Mouse (Mus musculus): ENCODE results near the gene Fzd7. TPM values are rescaled to one million over a fixed set of nuclear protein-coding genes. Genes with fewer than 3 reads are reported as not detected.
"Not testable (repeated sequence)": the region's sequence is repeated elsewhere in the genome, so short reads cannot be mapped to it uniquely, and the experiment has no call there.

Gene Fzd7
- polyA plus RNA-seq, 1 experiment from 2014 or later = 10.8 TPM

DNA sequence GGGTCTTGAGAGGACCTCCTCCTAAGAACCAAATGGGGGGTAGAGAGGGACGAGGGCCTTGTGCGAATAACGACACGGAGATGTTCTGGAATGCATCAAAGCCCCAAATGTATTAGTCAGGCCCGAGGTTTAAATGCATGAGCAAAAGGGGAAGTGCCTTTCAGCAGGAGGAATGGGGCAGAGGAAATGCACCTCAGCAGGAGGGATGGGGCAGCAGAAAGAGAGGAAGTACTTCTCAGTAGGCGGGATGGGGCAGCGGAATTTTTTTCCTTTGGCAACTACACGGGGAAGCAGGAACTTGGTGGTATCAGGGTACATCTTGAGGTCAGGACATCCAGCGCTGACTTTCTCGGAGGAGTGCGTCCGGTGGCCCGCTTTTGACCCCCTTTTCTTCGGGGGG is 39.5 kb upstream of the Fzd7 start:
- ATAC-seq (replicated peaks; ENCODE audit: low FRiP score, low TSS enrichment, low read depth); H3K4me3 ChIP-seq (ENCODE audit: low read depth, low read length); H3K4me1 ChIP-seq (replicated peaks; ENCODE audit: control insufficient read depth, insufficient read depth, low read length); DNase-seq (ENCODE audit: low spot score); H3K27ac ChIP-seq (ENCODE audit: low read depth); H3K9me3 ChIP-seq (ENCODE audit: control insufficient read depth, low read length); H3K27me3 ChIP-seq (replicated peaks; ENCODE audit: control insufficient read depth, insufficient read depth, low read length); H3K4me2 ChIP-seq (ENCODE audit: low read length); H3K36me3 ChIP-seq (ENCODE audit: control insufficient read depth, insufficient read depth, low read length); H3K9ac ChIP-seq (ENCODE audit: low read length): not testable (repeated sequence)
- 92% methylated on average over 14 of the region's 14 CpGs for WGBS

DNA sequence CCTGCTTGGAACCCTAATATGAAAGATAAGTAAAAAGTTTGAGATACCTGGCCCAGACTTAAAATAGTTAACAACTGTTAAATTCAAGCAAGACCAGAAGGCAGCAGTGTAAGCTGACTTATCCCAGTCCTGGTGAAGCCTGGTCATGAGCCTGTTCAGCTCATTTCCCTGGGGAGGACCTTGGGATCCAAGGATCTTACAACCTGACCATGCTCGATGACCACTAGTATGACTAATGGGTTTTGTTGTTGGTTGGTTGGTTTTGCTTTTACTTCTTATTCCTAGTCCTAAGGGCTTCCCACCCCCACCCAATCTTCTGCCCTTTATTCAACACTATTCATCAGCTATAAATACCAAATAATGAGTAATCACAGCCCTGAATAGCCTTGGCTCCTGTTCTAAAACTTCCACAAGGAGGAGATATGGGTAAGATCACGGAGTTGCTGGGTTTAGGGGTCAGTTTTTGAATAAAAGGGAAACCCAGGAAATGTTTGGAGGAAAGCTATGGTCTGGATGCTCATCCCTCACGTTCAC is 38.0 kb upstream of the Fzd7 start:
- no peak overlapping the region for H3K4me2 ChIP-seq (ENCODE audit: low read length)
- no peak overlapping the region for H3K27ac ChIP-seq (ENCODE audit: low read depth)
- no peaks in the 10 kb centered on the region for H3K36me3 ChIP-seq (ENCODE audit: control insufficient read depth, insufficient read depth, low read length)
- H3K27me3 ChIP-seq (replicated peaks; ENCODE audit: control insufficient read depth, insufficient read depth, low read length) = no peaks in the 10 kb centered on the region
- H3K9ac ChIP-seq (ENCODE audit: low read length) = no peak overlapping the region
- H3K9me3 ChIP-seq (ENCODE audit: control insufficient read depth, low read length) = no peaks in the 10 kb centered on the region
- H3K4me3 ChIP-seq (ENCODE audit: low read depth, low read length) = no peak overlapping the region
- peaks cover 4% of the 10 kb centered on the region for H3K4me1 ChIP-seq (replicated peaks; ENCODE audit: control insufficient read depth, insufficient read depth, low read length)
- 82% methylated on average over 3 of the region's 3 CpGs for WGBS
- DNase-seq (ENCODE audit: low spot score) (no peak), ATAC-seq (replicated peaks; ENCODE audit: low FRiP score, low TSS enrichment, low read depth) (no peak)

DNA sequence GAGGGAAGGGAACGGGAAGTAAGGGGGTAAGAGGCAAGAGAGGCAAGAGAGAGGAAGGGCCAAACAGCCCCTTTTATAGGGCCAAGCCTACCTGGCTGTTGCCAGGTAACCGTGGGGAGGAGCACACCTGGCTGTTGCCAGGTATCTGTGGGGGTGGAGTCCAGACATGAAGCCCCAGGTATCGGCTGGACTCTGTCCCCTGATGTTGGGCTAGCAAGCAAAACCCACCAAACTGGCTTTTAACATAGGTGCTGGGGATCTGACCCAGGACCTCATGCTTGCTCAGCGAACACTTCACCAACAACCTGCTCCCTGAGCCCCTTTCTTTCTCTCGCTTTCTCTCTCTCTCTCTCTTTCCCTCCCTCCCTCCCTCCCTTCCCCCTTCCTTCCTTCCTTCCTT is 37.0 kb upstream of the Fzd7 start:
- Histone ChIP-seq H3K27me3 (replicated peaks; ENCODE audit: control insufficient read depth, insufficient read depth, low read length) (no peaks in the 10 kb centered on the region), H3K4me1 (replicated peaks; ENCODE audit: control insufficient read depth, insufficient read depth, low read length) (peaks cover 15% of the 10 kb centered on the region), H3K4me2 (ENCODE audit: low read length) (no peak overlapping the region), H3K9me3 (ENCODE audit: control insufficient read depth, low read length) (no peaks in the 10 kb centered on the region), H3K27ac (ENCODE audit: low read depth) (no peak overlapping the region), H3K9ac (ENCODE audit: low read length) (no peak overlapping the region), H3K36me3 (ENCODE audit: control insufficient read depth, insufficient read depth, low read length) (no peaks in the 10 kb centered on the region), H3K4me3 (ENCODE audit: low read depth, low read length) (no peak overlapping the region)
- ATAC-seq (replicated peaks; ENCODE audit: low FRiP score, low TSS enrichment, low read depth) (no peak), DNase-seq (ENCODE audit: low spot score) (no peak)
- 69% methylated on average over 5 of the region's 5 CpGs for WGBS

DNA sequence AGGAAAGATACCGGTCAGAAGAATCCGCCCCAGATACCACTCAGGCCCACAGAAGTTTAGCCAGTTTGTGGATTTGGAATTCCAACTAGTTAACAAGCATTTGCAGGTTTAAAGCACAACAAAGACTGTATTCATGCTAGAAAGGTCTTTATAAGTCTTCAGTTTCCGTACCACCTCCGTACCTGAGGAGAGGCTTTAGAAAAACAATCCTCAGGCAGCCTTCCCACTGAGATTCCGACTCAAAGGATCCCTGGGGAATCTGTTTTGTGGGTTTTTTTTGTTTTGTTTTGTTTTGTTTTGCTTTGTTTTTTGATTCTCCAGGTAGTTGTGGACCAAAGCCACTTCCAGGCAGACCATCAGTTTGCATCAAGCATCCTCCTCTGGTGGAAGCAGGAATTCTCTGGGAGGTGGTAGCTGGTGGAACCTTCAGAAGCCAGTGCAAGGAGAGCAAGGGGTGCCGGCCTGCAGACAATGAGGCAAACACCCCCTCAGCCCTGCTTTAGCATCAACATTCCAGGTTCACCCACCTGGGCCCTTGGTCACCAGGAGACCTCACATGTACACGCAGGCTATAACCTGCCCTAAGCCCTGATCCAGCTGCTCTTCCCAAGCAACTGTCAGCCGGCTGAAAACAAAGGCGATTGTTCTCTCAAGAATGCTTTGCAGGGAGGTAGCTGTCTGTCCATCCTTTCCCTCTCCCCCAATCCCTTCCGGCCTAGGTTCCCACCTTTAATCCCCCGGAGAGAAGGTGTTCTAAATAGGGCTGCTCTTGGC is 33.5 kb upstream of the Fzd7 start:
- DNase-seq (ENCODE audit: low spot score) (no peak), ATAC-seq (replicated peaks; ENCODE audit: low FRiP score, low TSS enrichment, low read depth) (peak; percentile 20; the same call in 1 of the 2 replicates)
- H3K4me1 ChIP-seq (replicated peaks; ENCODE audit: control insufficient read depth, insufficient read depth, low read length) = peaks cover 18% of the 10 kb centered on the region
- no peak overlapping the region for H3K9ac ChIP-seq (ENCODE audit: low read length)
- H3K9me3 ChIP-seq (ENCODE audit: control insufficient read depth, low read length) = no peaks in the 10 kb centered on the region
- H3K27ac ChIP-seq (ENCODE audit: low read depth) = peak overlapping the region; percentile 73; the same call in 1 of the 2 replicates
- H3K36me3 ChIP-seq (ENCODE audit: control insufficient read depth, insufficient read depth, low read length) = no peaks in the 10 kb centered on the region
- peak overlapping the region; percentile 28 for H3K4me2 ChIP-seq (ENCODE audit: low read length)
- 58% methylated on average over 11 of the region's 11 CpGs for WGBS
- H3K4me3 ChIP-seq (ENCODE audit: low read depth, low read length) = no peak overlapping the region
- no peaks in the 10 kb centered on the region for H3K27me3 ChIP-seq (replicated peaks; ENCODE audit: control insufficient read depth, insufficient read depth, low read length)

DNA sequence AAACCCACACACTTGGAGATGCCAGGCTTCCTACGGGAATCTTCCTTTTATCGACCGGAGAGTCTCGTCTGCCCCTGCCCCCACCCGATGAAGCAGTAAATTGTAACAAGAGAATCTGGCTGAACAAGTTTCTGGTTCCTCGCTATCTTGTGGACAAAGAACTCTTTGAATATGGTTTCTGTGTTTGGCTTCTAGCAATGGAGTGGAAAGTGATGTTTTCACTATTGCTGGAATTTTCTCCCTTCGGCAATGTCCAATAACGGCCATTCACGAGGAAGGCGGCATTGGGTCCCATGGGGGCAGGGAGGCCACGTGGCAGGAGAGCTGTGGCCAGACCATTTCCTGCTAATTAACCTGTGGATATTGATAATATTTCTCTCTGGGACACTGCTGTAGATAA is 32.8 kb upstream of the Fzd7 start:
- H3K9me3 ChIP-seq (ENCODE audit: control insufficient read depth, low read length) = no peaks in the 10 kb centered on the region
- H3K36me3 ChIP-seq (ENCODE audit: control insufficient read depth, insufficient read depth, low read length) = no peaks in the 10 kb centered on the region
- 8% methylated on average over 11 of the region's 11 CpGs for WGBS
- ATAC-seq (replicated peaks; ENCODE audit: low FRiP score, low TSS enrichment, low read depth) (no peak), DNase-seq (ENCODE audit: low spot score) (peak; percentile 67)
- H3K27me3 ChIP-seq (replicated peaks; ENCODE audit: control insufficient read depth, insufficient read depth, low read length) = no peaks in the 10 kb centered on the region
- H3K27ac ChIP-seq (ENCODE audit: low read depth) = peak overlapping the region; percentile 73
- no peak overlapping the region for H3K4me3 ChIP-seq (ENCODE audit: low read depth, low read length)
- H3K4me2 ChIP-seq (ENCODE audit: low read length) = peak overlapping the region; percentile 28
- H3K4me1 ChIP-seq (replicated peaks; ENCODE audit: control insufficient read depth, insufficient read depth, low read length) = peaks cover 18% of the 10 kb centered on the region
- no peak overlapping the region for H3K9ac ChIP-seq (ENCODE audit: low read length)

DNA sequence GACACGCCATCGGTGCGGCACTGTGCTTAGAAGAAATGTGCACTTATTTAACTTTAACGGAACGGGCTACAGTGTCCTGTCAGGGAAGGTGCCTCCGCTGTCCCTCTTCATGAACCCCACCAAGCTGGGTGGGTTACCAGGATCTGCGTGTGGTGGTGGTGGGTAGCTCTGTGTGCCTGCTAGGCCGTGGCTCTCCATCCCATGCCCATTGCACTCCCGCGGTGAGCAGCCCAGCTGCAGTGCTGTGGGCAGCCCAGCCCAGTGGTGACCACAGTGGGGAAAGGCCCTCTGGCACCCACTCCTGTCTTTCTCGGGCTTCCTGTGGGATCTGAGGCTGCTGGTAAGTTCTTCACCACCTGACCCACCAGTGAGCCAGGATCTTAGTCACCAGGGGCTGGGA is 31.3 kb upstream of the Fzd7 start:
- Histone ChIP-seq H3K9ac (ENCODE audit: low read length) (no peak overlapping the region), H3K27ac (ENCODE audit: low read depth) (no peak overlapping the region), H3K9me3 (ENCODE audit: control insufficient read depth, low read length) (no peaks in the 10 kb centered on the region), H3K27me3 (replicated peaks; ENCODE audit: control insufficient read depth, insufficient read depth, low read length) (no peaks in the 10 kb centered on the region), H3K4me3 (ENCODE audit: low read depth, low read length) (no peak overlapping the region), H3K4me1 (replicated peaks; ENCODE audit: control insufficient read depth, insufficient read depth, low read length) (peaks cover 18% of the 10 kb centered on the region), H3K36me3 (ENCODE audit: control insufficient read depth, insufficient read depth, low read length) (no peaks in the 10 kb centered on the region), H3K4me2 (ENCODE audit: low read length) (no peak overlapping the region)
- WGBS = 86% methylated on average over 11 of the region's 11 CpGs
- no peak for DNase-seq (ENCODE audit: low spot score)
- ATAC-seq (replicated peaks; ENCODE audit: low FRiP score, low TSS enrichment, low read depth) = no peak

DNA sequence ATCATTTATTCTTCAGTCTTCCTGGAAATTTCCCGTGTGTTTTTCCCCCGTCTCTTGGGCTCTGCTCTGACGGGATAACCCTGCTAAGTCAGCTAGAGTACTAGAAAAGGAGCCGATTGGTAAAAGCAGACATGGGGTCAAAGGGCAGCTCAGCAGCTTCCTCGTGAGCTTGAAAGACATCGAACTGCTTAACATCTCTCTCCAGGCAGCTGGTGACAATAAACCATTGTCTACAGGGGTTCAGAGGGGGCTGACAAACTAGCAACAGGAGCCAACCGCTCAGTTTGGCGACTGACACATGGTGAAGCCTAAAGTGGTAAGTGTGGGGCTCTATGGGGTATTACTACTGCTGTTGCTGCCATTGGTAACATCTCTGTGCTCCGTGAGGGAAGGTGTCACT is 30.6 kb upstream of the Fzd7 start:
- Histone ChIP-seq H3K4me2 (ENCODE audit: low read length) (no peak overlapping the region), H3K9me3 (ENCODE audit: control insufficient read depth, low read length) (no peaks in the 10 kb centered on the region), H3K27ac (ENCODE audit: low read depth) (no peak overlapping the region), H3K36me3 (ENCODE audit: control insufficient read depth, insufficient read depth, low read length) (no peaks in the 10 kb centered on the region), H3K4me3 (ENCODE audit: low read depth, low read length) (no peak overlapping the region), H3K4me1 (replicated peaks; ENCODE audit: control insufficient read depth, insufficient read depth, low read length) (peaks cover 18% of the 10 kb centered on the region), H3K9ac (ENCODE audit: low read length) (no peak overlapping the region), H3K27me3 (replicated peaks; ENCODE audit: control insufficient read depth, insufficient read depth, low read length) (no peaks in the 10 kb centered on the region)
- WGBS = 33% methylated on average over 9 of the region's 9 CpGs
- DNase-seq (ENCODE audit: low spot score) (no peak), ATAC-seq (replicated peaks; ENCODE audit: low FRiP score, low TSS enrichment, low read depth) (no peak)

DNA sequence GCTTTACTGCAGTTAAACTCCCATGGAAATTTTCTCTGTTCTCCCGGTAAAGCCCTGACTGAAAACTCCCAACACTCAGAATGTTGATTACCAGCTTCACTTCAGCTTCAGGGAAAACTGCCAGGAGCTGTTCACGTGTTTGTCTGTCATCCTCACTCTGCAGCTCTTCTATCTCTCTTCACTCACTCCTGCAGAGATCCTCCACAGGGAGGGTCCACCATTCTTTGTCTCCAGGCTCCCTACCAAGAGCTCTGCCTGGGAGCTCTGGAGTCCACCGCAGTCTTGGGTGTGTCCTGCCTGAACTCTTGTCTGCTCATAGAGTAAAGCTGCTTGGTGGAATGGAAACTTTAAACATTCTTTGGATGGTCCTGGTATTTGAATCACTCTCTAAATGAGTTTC is 25.4 kb upstream of the Fzd7 start:
- H3K36me3 ChIP-seq (ENCODE audit: control insufficient read depth, insufficient read depth, low read length) = no peaks in the 10 kb centered on the region
- H3K27me3 ChIP-seq (replicated peaks; ENCODE audit: control insufficient read depth, insufficient read depth, low read length) = no peaks in the 10 kb centered on the region
- no peak overlapping the region for H3K27ac ChIP-seq (ENCODE audit: low read depth)
- no peak overlapping the region for H3K4me2 ChIP-seq (ENCODE audit: low read length)
- peaks cover 23% of the 10 kb centered on the region for H3K4me1 ChIP-seq (replicated peaks; ENCODE audit: control insufficient read depth, insufficient read depth, low read length)
- H3K4me3 ChIP-seq (ENCODE audit: low read depth, low read length) = no peak overlapping the region
- ATAC-seq (replicated peaks; ENCODE audit: low FRiP score, low TSS enrichment, low read depth) (no peak), DNase-seq (ENCODE audit: low spot score) (no peak)
- no peak overlapping the region for H3K9ac ChIP-seq (ENCODE audit: low read length)
- H3K9me3 ChIP-seq (ENCODE audit: control insufficient read depth, low read length) = no peaks in the 10 kb centered on the region
- 28% methylated on average over 3 of the region's 3 CpGs for WGBS

DNA sequence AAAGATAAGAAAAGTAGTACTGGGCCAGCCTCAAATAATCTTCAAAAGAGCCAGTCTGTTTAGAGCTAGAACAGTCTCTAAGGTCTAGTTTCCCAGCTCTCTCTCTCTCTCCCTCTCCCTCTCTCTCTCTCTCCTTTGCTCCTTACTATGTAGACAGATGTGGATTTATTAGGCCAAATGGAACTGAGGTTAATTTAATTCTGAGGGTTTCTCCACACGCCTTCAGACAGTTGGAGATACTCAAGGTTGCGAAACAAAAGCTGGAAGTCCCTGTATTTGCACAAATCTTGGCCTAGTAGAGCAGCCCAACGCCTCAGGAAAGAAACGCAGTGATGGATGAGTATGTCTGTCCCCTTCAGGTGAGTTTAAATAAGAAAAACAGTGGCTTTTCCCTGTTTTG is 24.4 kb upstream of the Fzd7 start:
- H3K9ac ChIP-seq (ENCODE audit: low read length) = no peak overlapping the region
- H3K4me2 ChIP-seq (ENCODE audit: low read length) = no peak overlapping the region
- H3K27me3 ChIP-seq (replicated peaks; ENCODE audit: control insufficient read depth, insufficient read depth, low read length) = no peaks in the 10 kb centered on the region
- ATAC-seq (replicated peaks; ENCODE audit: low FRiP score, low TSS enrichment, low read depth) (no peak), DNase-seq (ENCODE audit: low spot score) (no peak)
- H3K4me3 ChIP-seq (ENCODE audit: low read depth, low read length) = no peak overlapping the region
- H3K4me1 ChIP-seq (replicated peaks; ENCODE audit: control insufficient read depth, insufficient read depth, low read length) = peaks cover 23% of the 10 kb centered on the region
- H3K27ac ChIP-seq (ENCODE audit: low read depth) = no peak overlapping the region
- no peaks in the 10 kb centered on the region for H3K9me3 ChIP-seq (ENCODE audit: control insufficient read depth, low read length)
- WGBS = 66% methylated on average over 4 of the region's 4 CpGs
- H3K36me3 ChIP-seq (ENCODE audit: control insufficient read depth, insufficient read depth, low read length) = no peaks in the 10 kb centered on the region

Measured in intestine, embryonic 14.5 days (tissue).